Mouse (Mus musculus) spleen, adult 2 months (tissue): Measurements from ENCODE around the gene Ttc6.

ENCODE experiments used
- CTCF ChIP-seq: fragments of 200-500 bp; IDR thresholded peaks from 2 replicates; pipeline ENCODE4 v1.5.1; 2011; ENCODE audit warnings: mild to moderate bottlenecking, inconsistent platforms; ENCODE audit not compliant: insufficient read depth, insufficient read length, insufficient replicate concordance; ENCODE audit errors: extremely low read depth
- POLR2A ChIP-seq: fragments of 200-500 bp; IDR thresholded peaks from 2 replicates; pipeline ENCODE4 v1.6.1; 2011; ENCODE audit warnings: low read depth, low read length, inconsistent platforms

GRCm38 (mm10) chr12:57546415-57547201 is 17.3 kb upstream of the Ttc6 start, which contains the start of gene Foxa1:
- TF ChIP-seq POLR2A (no peak), CTCF (no peak)
